Mouse (Mus musculus) c-Kit-positive CD71-positive TER-119-positive erythroid progenitor cells, embryonic 14.5 days (primary cell): ENCODE measurements around the gene Tia1.

Experiments used
- DNase-seq: peaks from one replicate; pipeline ENCODE4 v3.0.0-alpha.2; 2013; ENCODE audit warnings: low spot score

The Tia1 gene

DNA sequence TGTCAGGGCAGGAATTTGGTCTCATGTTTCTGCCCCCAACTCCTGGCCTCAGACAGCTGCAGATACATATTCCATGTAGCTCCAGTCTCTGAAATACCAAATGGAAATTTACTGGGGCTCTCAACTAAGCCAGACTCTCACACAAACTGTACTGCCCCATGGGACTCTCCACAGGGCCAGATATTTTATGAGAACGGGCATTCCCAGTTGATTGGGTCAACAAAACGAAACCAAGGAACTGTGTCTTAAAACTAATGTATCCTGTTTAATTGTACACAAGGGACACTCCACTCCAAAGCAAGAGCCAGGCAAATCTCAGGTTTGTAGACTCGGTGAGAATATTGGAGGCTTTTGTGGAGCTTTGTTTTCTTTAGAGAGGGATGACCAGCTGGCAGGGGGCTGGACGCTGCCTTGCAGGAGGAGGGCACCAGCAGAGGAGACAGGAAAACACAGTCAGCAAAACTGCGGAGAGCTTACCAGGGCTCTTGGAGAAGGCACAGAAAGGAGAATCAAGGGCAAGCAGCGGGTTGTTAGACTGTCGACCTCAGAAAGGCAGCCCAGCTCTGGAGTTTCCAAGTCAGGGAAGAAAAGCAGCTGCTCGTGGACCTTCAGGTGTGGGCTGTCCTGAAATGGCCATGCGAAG lies 76.3 kb downstream of the Tia1 start:
- DNase-seq: no peak

DNA sequence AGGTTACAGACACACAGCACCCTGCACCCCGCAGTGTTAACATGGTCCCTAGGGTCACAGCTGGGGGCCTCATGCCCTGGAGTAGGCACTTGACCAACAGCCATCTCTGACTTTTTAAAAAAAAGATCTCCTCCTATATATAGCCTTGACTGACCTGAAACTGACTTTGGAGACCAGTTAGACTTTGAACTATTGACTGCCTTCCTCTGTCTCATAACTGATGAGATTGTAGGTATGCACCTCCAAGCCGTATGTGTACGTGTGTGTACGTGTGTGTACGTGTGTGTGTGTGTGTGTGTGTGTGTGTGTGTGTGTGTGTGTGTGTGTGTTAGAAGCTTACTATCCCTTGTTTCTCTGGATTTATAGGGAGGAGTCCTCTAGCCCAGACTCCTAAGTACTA lies 77.9 kb downstream of the Tia1 start:
- DNase-seq: no peak
